ENCODE assay signal across 1 mouse cellular context in the genomic region with DNA sequence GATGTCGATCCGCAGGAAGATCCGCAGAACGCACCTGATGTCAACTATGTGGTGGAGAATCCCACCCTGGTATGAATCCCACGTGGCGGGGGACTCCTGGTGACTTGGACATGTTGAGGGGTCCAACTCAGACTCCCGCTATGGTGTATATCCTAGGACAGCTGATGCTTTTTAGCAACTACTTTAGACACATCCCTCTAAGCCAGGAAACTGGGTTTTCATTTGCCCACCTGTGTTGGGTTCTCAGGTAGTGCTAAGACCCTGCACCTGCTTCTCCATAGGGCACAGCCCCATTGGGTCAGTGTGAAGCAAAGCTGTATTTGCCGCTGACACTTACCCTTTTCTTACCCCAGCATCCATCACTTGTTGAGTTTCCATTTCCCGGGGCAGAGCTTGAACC.
A peak's percentile ranks its signal among the peaks of the same experiment; 100 is the strongest.
TF ChIP-seq lines count a peak whose summit lies in the region.

No protein-coding gene starts in this region.

TF ChIP-seq in CH12.LX, 34 proteins besides CTCF, POLR2A, EP300 and RAD21:
- TF ChIP-seq ZMIZ1 (IDR thresholded peaks at IDR 0.05; ENCODE audit: low read depth, low read length) (no peak), MYC (IDR thresholded peaks at IDR 0.05; ENCODE audit: low read depth, low read length) (0 out of 2 replicates have a peak, but pooled peaks have one; percentile 46), MEF2A (IDR thresholded peaks at IDR 0.05; ENCODE audit: borderline replicate concordance, low read depth, low read length) (no peak), POLR2AphosphoS2 (IDR thresholded peaks at IDR 0.05; ENCODE audit: low read depth, low read length) (no peak), HCFC1 (IDR thresholded peaks at IDR 0.05; ENCODE audit: low read depth, low read length) (no peak), MXI1 (IDR thresholded peaks at IDR 0.05; ENCODE audit: low read depth, low read length) (no peak), TCF12 (IDR thresholded peaks at IDR 0.05; ENCODE audit: low read depth, low read length) (no peak), SIN3A (IDR thresholded peaks at IDR 0.05; ENCODE audit: low read length) (0 out of 2 replicates have a peak, but pooled peaks have one; percentile 23), MAFK (IDR thresholded peaks at IDR 0.05; ENCODE audit: insufficient replicate concordance, low read length) (no peak), ZNF384 (IDR thresholded peaks at IDR 0.05; ENCODE audit: low read depth, low read length) (no peak), USF1 (IDR thresholded peaks at IDR 0.05; ENCODE audit: low read depth, low read length) (no peak), MAX (IDR thresholded peaks at IDR 0.05; ENCODE audit: low read length) (peak; percentile 42; the same call in 1 of the 2 replicates), GABPA (IDR thresholded peaks at IDR 0.05; ENCODE audit: insufficient replicate concordance, low read depth, low read length) (no peak), ELF1 (IDR thresholded peaks at IDR 0.05; ENCODE audit: low read depth, low read length) (no peak)
TF ChIP-seq in CH12.LX: peak in this region for 3.
